Mouse (Mus musculus) hindlimb bud, embryonic 11.5 days (tissue): ENCODE data around the gene Clstn2.

ENCODE experiments used
- DNase-seq: peaks from one replicate; pipeline ENCODE4 v3.0.0-alpha.2; 2012; ENCODE audit warnings: low read depth, low spot score; ENCODE audit errors: extremely low spot score

Clstn2 gene

DNA sequence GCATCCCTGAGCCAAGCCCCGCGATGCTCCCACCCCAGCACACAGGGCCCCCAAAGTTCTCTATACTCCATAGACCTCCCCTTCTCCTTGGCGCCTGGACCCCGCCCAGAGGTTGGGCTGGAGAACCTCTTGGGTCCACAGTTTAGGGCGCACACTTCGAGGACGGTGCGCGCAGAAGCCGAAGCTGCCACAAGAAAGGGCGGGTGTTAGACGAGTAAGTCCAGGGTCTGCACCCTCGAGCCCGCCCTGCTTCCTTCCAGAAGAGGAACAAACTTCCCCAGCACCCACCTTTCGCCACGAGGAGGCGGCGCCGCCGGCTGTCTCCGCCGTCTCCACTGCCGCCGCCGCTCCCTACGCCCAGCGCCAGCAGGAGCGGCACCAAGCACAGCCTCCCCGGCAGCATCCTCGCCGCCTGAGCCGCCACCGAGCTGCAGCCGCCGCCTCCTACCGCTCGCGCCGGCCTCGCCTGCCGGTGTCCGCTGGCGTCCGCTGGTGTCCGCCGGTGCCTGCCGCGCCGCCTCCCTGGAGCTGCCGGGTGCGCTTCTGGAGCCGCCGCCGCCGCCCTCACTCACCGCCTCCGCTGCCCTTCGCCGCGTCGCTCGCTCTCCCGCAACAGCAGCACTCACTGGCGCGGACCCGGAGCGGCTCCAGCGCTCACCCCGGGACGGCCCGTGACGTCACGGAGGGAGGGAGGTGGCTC lies at the start of gene Clstn2:
TSS of gene Clstn2 (minus strand) at position 609 of the 700 bp plus-strand sequence.
- no peak for DNase-seq

- no peak for DNase-seq
These were observed 34.8 kb upstream of the Clstn2 start for GRCm38 (mm10) chr9:98067767-98068166.

- no peak for DNase-seq
These were observed 28.7 kb upstream of the Clstn2 start for GRCm38 (mm10) chr9:98061646-98062045.

- no peak for DNase-seq
These were observed 24.3 kb upstream of the Clstn2 start for GRCm38 (mm10) chr9:98057291-98057690.

DNA sequence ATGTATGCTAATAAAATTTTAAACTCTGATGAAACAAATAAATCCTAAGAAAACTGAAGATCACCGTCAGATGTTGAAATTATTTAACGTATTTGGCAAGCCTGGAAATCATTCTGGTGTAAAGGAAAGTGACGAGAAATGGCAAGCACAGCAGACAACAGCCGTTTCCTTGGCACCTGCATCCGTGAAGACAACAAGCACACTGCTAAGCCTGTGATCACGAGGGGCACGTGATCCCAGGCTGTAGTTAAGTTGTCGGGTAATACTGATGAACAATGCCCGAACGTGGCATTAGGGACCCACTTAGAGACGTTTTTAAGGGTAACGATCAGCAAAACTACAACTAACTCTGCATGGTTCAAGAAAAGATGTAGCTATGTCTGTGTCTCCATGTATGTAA lies 18.4 kb upstream of the Clstn2 start:
- no peak for DNase-seq

DNA sequence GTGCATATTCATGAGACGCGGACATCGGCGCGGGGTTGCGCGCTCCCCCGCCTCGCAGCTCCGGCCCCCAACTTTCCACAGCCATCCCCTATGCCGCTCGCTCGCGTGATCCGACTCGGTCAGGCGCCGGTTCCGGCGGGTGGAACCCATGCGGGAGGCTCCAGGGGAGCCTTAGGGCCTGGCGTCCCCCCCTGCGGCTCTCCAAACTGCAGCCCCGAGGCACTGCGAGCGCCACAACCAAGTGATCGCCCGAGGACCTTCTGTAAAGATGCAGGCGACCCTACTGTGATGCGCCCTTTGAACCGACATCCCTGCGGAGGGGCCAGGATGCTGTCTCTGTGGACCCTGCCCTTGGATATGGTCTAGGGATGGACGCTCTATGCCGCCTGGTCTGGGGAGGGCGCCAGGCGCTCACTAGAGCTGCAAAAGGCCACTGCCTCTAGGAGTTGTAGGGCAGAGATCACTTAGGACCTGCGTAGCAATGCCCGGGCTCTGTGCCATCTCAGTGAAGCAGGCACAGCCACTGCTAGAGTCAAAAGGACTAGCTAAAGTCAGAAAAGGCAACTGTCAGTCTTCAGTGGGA lies 383 bp upstream of the Clstn2 start:
- no peak for DNase-seq

DNA sequence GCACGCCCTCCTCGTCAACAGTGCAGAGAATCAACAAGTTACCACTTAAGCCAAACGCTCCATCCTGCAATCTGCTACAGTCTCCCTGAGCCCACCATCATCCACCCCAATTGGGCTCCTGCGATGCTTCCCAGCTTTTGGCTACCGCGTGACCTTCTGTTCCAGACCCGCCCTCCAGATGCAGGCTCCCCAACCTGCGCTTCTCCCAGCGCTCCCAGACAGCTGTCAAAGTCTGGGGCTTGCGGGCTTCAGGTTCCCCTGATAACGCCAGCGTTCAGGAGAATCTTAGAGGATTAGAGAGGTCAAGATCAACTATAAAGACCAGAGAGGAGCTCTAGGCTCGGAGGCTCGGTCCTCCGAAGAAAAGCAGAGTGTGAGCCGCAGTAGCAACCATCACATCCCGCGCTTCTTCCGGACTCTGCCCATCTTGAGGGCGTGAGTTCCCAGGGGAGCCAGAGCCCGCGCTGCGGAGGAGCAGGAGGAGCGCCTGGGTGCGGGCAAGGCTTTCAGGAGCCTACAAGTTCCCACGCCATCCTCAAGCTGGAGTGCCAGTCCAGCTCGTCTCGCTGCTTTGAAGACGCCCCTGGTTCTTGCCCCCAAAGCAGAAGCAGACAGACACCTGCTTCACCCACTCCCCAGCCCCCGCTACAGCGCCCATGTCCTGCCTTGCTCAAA lies 946 bp downstream of the Clstn2 start:
- no peak for DNase-seq

GRCm38 (mm10) chr9:98030715-98031114 lies 2.3 kb downstream of the Clstn2 start:
- no peak for DNase-seq

DNA sequence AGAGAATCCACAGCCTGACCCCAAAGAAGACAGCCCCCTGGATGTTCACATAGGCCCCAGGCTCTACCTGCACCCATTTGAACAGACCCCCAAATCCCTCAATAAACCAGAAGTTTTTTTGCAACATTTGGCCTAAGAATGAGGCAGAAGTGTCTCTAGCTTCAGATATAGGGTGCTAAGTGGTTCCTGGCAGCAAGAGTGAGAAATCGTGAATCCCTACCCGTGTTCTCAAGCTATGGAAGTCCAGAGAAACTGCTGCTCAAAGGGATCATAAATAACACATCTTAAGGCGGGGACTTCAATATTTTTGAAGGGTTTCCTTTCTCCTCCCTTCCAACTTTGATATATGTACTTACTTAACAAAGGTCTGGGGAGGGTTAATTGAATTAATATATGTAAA lies 7.4 kb downstream of the Clstn2 start:
- no peak for DNase-seq

- no peak for DNase-seq
These were observed 9.9 kb downstream of the Clstn2 start for GRCm38 (mm10) chr9:98023069-98023468.

- no peak for DNase-seq
These were observed 13.1 kb downstream of the Clstn2 start for GRCm38 (mm10) chr9:98019876-98020275.

- no peak for DNase-seq
These were observed 14.3 kb downstream of the Clstn2 start for GRCm38 (mm10) chr9:98018687-98019086.

DNA sequence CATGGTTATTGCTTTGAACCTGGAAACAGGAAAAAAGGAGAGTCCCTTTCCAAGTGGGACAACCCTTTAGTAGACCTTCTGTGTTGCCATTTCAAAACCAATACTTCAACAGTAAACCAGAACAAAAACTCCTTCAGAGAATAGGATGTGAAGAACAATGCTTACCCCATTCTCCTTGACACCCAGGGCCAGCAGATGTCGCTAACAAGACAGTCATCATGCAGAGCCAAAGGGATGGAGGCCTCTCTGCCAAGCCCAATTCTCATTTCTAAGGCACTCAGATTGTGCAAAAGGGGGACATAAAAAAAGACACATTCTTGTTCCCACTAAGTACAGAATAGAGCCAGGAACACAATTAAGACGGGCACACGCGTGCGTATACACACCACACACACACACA lies 16.4 kb downstream of the Clstn2 start:
- no peak for DNase-seq

DNA sequence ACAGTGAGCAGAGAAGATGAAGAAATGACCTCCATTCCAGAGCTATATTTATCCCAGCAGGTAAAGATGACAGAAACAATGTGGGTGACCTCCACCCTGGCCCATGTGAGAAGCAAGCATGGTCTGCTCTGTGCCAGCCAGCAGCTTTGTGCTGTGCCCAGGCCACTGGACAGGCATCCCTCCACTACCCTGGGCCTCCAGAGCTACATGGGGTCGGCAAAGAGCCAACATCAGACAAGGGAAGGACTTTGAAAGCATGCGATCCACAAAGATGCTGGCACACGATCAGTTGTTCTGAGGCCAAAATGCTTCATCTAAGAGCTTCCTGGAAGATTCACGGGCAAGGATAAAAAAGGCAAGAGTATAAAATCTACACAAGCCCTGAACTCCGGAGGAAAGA lies 36.6 kb downstream of the Clstn2 start:
- DNase-seq, result no peak

DNA sequence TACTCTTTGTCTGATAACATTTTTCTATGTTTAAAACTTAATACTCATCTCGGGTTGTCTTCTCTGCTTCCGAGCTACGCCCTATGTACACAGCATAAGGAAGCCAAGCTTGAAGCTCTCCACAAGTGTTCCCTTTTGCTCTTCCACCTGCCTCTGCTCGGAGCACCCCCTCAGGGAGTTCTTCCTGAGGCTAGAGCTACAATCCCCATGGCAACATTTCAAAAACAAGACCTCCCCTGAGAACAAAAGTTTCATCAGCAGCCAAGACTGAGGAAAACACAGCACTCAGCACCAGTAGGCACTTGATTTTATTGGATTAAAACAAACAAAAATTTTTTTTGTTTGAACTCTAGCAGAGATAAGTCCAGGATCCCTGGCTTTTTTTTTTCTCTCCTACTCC lies 37.3 kb downstream of the Clstn2 start:
- no peak for DNase-seq

DNA sequence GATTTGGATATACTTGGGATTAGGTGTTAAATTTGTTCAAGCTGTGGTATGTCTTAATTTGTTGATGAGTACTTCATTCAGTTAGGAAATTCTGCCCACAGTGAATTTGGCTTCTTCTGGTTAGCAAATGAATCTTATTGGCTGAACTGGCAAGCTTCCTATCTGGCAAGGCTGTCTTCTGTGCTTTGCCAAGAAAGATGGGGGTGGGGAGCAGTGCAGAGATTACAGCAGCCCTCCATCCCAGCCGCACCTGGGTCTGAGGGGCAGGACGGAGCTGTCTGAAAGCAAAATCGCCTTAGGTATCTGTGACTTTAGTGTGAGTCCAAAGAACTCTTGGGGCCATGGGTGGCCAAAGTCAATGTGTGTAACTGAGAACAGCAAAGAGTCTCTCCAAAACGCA lies 40.9 kb downstream of the Clstn2 start:
- DNase-seq, result no peak

DNA sequence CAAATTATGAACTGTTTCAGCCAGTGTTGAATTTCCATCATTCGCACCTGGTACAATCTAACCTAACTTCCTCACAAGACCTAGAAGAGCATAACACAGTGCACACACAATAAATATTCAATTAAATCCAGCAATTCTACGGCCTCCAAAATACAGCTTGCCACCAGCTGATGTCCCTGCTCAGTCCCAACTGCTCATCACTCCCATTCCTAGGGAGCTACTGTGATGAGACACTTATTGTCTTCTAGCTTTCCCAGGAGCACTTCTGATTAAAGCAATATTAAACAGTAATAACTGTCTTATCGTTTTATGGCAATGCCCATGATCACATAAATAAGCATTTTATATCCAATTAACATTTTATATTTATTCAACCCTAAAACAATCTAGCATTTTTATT lies 55.6 kb downstream of the Clstn2 start:
- DNase-seq, result no peak

- DNase-seq, result no peak
These were observed 58.1 kb downstream of the Clstn2 start for GRCm38 (mm10) chr9:97974801-97975347.

- DNase-seq, result no peak
These were observed 66.3 kb downstream of the Clstn2 start for GRCm38 (mm10) chr9:97966691-97967090.

GRCm38 (mm10) chr9:97957508-97957907 lies 75.5 kb downstream of the Clstn2 start:
- DNase-seq, result no peak

GRCm38 (mm10) chr9:97956407-97957106 lies 76.4 kb downstream of the Clstn2 start:
- DNase-seq, result no peak
